Mouse (Mus musculus): Measurements from ENCODE around the gene Wdr77. TPM values are rescaled to one million over a fixed set of nuclear protein-coding genes. Genes with fewer than 3 reads are reported as not detected.

Gene Wdr77
- polyA plus RNA-seq, 1 experiment from 2014 or later: 83.4 TPM

DNA sequence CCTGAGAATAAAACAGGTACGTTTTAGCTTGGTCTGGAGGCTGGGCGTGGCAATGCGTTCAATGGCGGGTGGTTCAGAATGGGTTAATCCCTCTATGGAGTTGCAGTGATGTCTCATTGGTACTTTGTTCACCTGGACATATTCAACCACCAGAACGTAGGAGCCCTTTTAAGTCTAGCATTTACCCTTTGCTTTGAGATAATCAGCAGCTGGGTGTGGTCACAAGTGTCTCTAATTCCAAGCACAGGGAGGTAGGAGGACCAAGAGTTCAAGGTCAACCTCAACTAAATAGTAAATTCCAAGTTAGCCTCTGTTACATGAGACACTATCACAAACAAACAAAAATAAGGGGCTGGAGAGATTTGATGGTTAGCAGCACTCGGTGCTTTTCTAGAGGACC lies 30.4 kb upstream of the Wdr77 start:
- WGBS: 76% methylated on average over 6 of the region's 6 CpGs
- Histone ChIP-seq H3K4me1 (ENCODE audit: control insufficient read depth in 2 of 2, insufficient read depth in 2 of 2, low read length in 2 of 2) (no peaks in the 10 kb centered on the region), H3K4me3 (ENCODE audit: control insufficient read depth in 1 of 2, insufficient read depth in 1 of 2, low read depth in 1 of 2, low read length in 2 of 2) (no peak overlapping the region), H3K4me2 (ENCODE audit: low read length) (no peak overlapping the region), H3K9ac (ENCODE audit: low read length) (no peak overlapping the region), H3K27ac (replicated peaks in 1 of 2; ENCODE audit: control insufficient read depth in 1 of 2, insufficient read depth in 1 of 2, low read depth in 2 of 2, low read length in 2 of 2) (no peak overlapping the region), H3K9me3 (ENCODE audit: control insufficient read depth, low read length) (no peaks in the 10 kb centered on the region), H3K36me3 (ENCODE audit: control insufficient read depth, insufficient read depth, low read length) (no peaks in the 10 kb centered on the region), H3K27me3 (ENCODE audit: control insufficient read depth, insufficient read depth, low read length) (no peaks in the 10 kb centered on the region)
- no peak for ATAC-seq (ENCODE audit: insufficient number of reproducible peaks, insufficient read depth, low FRiP score, low read depth)

- Histone ChIP-seq H3K27me3 (ENCODE audit: control insufficient read depth, insufficient read depth, low read length) (no peaks in the 10 kb centered on the region), H3K4me2 (ENCODE audit: low read length) (no peak overlapping the region), H3K27ac (replicated peaks in 1 of 2; ENCODE audit: control insufficient read depth in 1 of 2, insufficient read depth in 1 of 2, low read depth in 2 of 2, low read length in 2 of 2) (no peak overlapping the region), H3K9me3 (ENCODE audit: control insufficient read depth, low read length) (no peaks in the 10 kb centered on the region), H3K36me3 (ENCODE audit: control insufficient read depth, insufficient read depth, low read length) (no peaks in the 10 kb centered on the region), H3K4me1 (ENCODE audit: control insufficient read depth in 2 of 2, insufficient read depth in 2 of 2, low read length in 2 of 2) (peaks cover 2% of the 10 kb centered on the region in 2 experiments; a peak in 3 of 4 replicates), H3K9ac (ENCODE audit: low read length) (no peak overlapping the region), H3K4me3 (ENCODE audit: control insufficient read depth in 1 of 2, insufficient read depth in 1 of 2, low read depth in 1 of 2, low read length in 2 of 2) (no peak overlapping the region)
- ATAC-seq (ENCODE audit: insufficient number of reproducible peaks, insufficient read depth, low FRiP score, low read depth): no peak
- 69% methylated on average over 7 of the region's 7 CpGs for WGBS
Measured at GRCm38 (mm10) chr3:105929821-105930220, 29.3 kb upstream of the Wdr77 start.

- no peak for ATAC-seq (ENCODE audit: insufficient number of reproducible peaks, insufficient read depth, low FRiP score, low read depth)
- H3K4me2 ChIP-seq (ENCODE audit: low read length): no peak overlapping the region
- no peaks in the 10 kb centered on the region for H3K27me3 ChIP-seq (ENCODE audit: control insufficient read depth, insufficient read depth, low read length)
- H3K9ac ChIP-seq (ENCODE audit: low read length): no peak overlapping the region
- H3K4me1 ChIP-seq (ENCODE audit: control insufficient read depth in 2 of 2, insufficient read depth in 2 of 2, low read length in 2 of 2): peaks cover 2 to 8% of the 10 kb centered on the region in 2 experiments; a peak in 3 of 4 replicates
- no peaks in the 10 kb centered on the region for H3K9me3 ChIP-seq (ENCODE audit: control insufficient read depth, low read length)
- no peak overlapping the region for H3K4me3 ChIP-seq (ENCODE audit: control insufficient read depth in 1 of 2, insufficient read depth in 1 of 2, low read depth in 1 of 2, low read length in 2 of 2)
- WGBS: 78% methylated on average over 2 of the region's 2 CpGs
- no peak overlapping the region for H3K27ac ChIP-seq (replicated peaks in 1 of 2; ENCODE audit: control insufficient read depth in 1 of 2, insufficient read depth in 1 of 2, low read depth in 2 of 2, low read length in 2 of 2)
- no peaks in the 10 kb centered on the region for H3K36me3 ChIP-seq (ENCODE audit: control insufficient read depth, insufficient read depth, low read length)
Measured at GRCm38 (mm10) chr3:105931095-105931494, 28.1 kb upstream of the Wdr77 start.

DNA sequence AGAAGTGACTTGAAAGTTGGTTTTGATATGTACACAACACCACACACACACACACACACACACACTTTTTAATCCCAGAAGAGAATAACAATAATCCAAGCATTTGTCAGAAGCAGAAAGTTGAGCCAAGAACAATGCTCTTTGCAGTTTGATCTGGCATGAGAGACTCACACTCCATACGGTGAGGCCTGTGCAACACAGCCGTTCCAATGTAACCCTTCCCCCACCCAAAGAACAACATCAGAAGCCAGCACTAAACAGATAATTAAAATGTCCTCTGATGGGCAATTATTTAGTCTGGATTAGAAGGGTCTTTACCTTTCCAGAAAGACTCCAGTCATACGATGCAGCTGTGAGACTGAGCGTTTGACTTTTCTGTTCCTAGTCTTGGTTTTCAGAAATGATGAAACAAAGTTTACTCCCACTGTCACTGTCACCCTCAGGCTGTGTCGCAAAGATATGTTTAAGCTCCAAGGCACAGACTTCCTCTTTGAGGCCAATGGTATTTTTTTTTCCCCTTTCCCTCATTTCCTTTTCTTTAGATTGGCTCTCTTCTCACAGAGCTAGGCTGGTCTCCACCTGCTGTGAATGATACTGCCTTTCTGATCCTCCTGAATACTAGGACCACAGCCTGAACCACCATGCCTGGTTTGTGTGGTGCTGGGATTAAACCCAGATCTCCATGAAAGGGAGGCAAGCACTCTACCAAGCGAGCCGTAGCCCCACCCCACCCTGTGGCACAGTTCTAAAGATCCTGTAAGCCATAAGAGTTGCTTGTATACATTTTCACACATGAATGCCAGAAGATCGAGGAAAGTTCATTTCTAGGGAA lies 26.7 kb upstream of the Wdr77 start, which contains the start of gene I830077J02Rik:
Gene I830077J02Rik, minus strand, starts transcription at position 425 of the 832 bp plus-strand sequence.
- H3K4me3 ChIP-seq (ENCODE audit: control insufficient read depth in 1 of 2, insufficient read depth in 1 of 2, low read depth in 1 of 2, low read length in 2 of 2): no peak within 1 kb of the TSS
- no peak within 1 kb of the TSS; the same call in 1 of the 2 replicates for H3K4me2 ChIP-seq (ENCODE audit: low read length)
- H3K4me1 ChIP-seq (ENCODE audit: control insufficient read depth in 2 of 2, insufficient read depth in 2 of 2, low read length in 2 of 2): peaks cover 2 to 8% of the 10 kb centered on the region in 2 experiments; a peak in 3 of 4 replicates
- WGBS: 69% methylated on average over 8 of the region's 8 CpGs
- H3K27me3 ChIP-seq (ENCODE audit: control insufficient read depth, insufficient read depth, low read length): no peaks in the 10 kb centered on the region
- no peak within 1 kb of the TSS for H3K9ac ChIP-seq (ENCODE audit: low read length)
- 0 out of 2 replicates have a peak, but pooled peaks have one; percentile 47 for ATAC-seq (ENCODE audit: insufficient number of reproducible peaks, insufficient read depth, low FRiP score, low read depth)
- H3K36me3 ChIP-seq (ENCODE audit: control insufficient read depth, insufficient read depth, low read length): peaks cover 5% of the 10 kb centered on the region; the same call in 1 of the 2 replicates
- H3K27ac ChIP-seq (replicated peaks in 1 of 2; ENCODE audit: control insufficient read depth in 1 of 2, insufficient read depth in 1 of 2, low read depth in 2 of 2, low read length in 2 of 2): peak within 1 kb of the TSS; percentile 39 to 68
- H3K9me3 ChIP-seq (ENCODE audit: control insufficient read depth, low read length): no peaks in the 10 kb centered on the region

GRCm38 (mm10) chr3:105933926-105934325 lies 25.2 kb upstream of the Wdr77 start:
- no peak overlapping the region for H3K9ac ChIP-seq (ENCODE audit: low read length)
- ATAC-seq (ENCODE audit: insufficient number of reproducible peaks, insufficient read depth, low FRiP score, low read depth): no peak
- H3K9me3 ChIP-seq (ENCODE audit: control insufficient read depth, low read length): no peaks in the 10 kb centered on the region
- H3K4me1 ChIP-seq (ENCODE audit: control insufficient read depth in 2 of 2, insufficient read depth in 2 of 2, low read length in 2 of 2): peaks cover 2 to 8% of the 10 kb centered on the region in 2 experiments; a peak in 3 of 4 replicates
- H3K4me2 ChIP-seq (ENCODE audit: low read length): no peak overlapping the region
- no peak overlapping the region for H3K27ac ChIP-seq (replicated peaks in 1 of 2; ENCODE audit: control insufficient read depth in 1 of 2, insufficient read depth in 1 of 2, low read depth in 2 of 2, low read length in 2 of 2)
- no peak overlapping the region for H3K4me3 ChIP-seq (ENCODE audit: control insufficient read depth in 1 of 2, insufficient read depth in 1 of 2, low read depth in 1 of 2, low read length in 2 of 2)
- H3K27me3 ChIP-seq (ENCODE audit: control insufficient read depth, insufficient read depth, low read length): no peaks in the 10 kb centered on the region
- peaks cover 10% of the 10 kb centered on the region for H3K36me3 ChIP-seq (ENCODE audit: control insufficient read depth, insufficient read depth, low read length)
- WGBS: 91% methylated on average over 6 of the region's 6 CpGs

DNA sequence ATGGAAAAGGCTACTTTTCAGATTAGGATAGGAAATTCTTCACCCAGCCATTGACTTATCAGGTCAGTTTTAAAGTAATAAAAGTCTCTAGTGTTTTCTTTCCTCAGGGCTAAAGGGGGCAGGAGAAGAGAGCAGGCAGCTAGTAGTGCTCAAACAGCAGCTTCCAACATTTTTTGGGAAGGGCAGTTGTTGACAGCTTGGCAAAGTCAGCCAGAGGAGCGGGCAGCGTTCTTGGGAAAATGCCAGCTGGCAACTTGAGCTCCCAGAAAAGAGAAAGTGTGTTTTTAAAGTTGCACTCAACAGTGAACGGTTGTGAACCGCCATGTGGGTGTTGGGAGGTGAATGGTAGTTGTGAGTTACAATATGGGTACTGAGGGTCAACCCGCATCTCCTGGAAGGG lies 24.1 kb upstream of the Wdr77 start:
- Histone ChIP-seq H3K9ac (ENCODE audit: low read length) (no peak overlapping the region), H3K9me3 (ENCODE audit: control insufficient read depth, low read length) (no peaks in the 10 kb centered on the region), H3K4me3 (ENCODE audit: control insufficient read depth in 1 of 2, insufficient read depth in 1 of 2, low read depth in 1 of 2, low read length in 2 of 2) (no peak overlapping the region), H3K27ac (replicated peaks in 1 of 2; ENCODE audit: control insufficient read depth in 1 of 2, insufficient read depth in 1 of 2, low read depth in 2 of 2, low read length in 2 of 2) (peak overlapping the region; percentile 36 to 58; a peak in 3 of 4 replicates), H3K4me1 (ENCODE audit: control insufficient read depth in 2 of 2, insufficient read depth in 2 of 2, low read length in 2 of 2) (peaks cover 2 to 8% of the 10 kb centered on the region in 2 experiments; a peak in 3 of 4 replicates), H3K36me3 (ENCODE audit: control insufficient read depth, insufficient read depth, low read length) (peaks cover 10% of the 10 kb centered on the region), H3K27me3 (ENCODE audit: control insufficient read depth, insufficient read depth, low read length) (no peaks in the 10 kb centered on the region), H3K4me2 (ENCODE audit: low read length) (peak overlapping the region; percentile 9; the same call in 1 of the 2 replicates)
- peak; percentile 31 for ATAC-seq (ENCODE audit: insufficient number of reproducible peaks, insufficient read depth, low FRiP score, low read depth)
- WGBS: 35% methylated on average over 5 of the region's 5 CpGs

GRCm38 (mm10) chr3:105936111-105936510 lies 23.1 kb upstream of the Wdr77 start:
- Histone ChIP-seq H3K9me3 (ENCODE audit: control insufficient read depth, low read length) (no peaks in the 10 kb centered on the region), H3K4me3 (ENCODE audit: control insufficient read depth in 1 of 2, insufficient read depth in 1 of 2, low read depth in 1 of 2, low read length in 2 of 2) (no peak overlapping the region), H3K36me3 (ENCODE audit: control insufficient read depth, insufficient read depth, low read length) (peaks cover 18% of the 10 kb centered on the region), H3K27ac (replicated peaks in 1 of 2; ENCODE audit: control insufficient read depth in 1 of 2, insufficient read depth in 1 of 2, low read depth in 2 of 2, low read length in 2 of 2) (no peak overlapping the region), H3K27me3 (ENCODE audit: control insufficient read depth, insufficient read depth, low read length) (no peaks in the 10 kb centered on the region), H3K9ac (ENCODE audit: low read length) (no peak overlapping the region), H3K4me1 (ENCODE audit: control insufficient read depth in 2 of 2, insufficient read depth in 2 of 2, low read length in 2 of 2) (peaks cover 2 to 8% of the 10 kb centered on the region in 2 experiments; a peak in 3 of 4 replicates), H3K4me2 (ENCODE audit: low read length) (no peak overlapping the region)
- 78% methylated on average over 4 of the region's 4 CpGs for WGBS
- no peak for ATAC-seq (ENCODE audit: insufficient number of reproducible peaks, insufficient read depth, low FRiP score, low read depth)

Measured in heart, embryonic 14.5 days (tissue).